Mouse (Mus musculus): Measurements from ENCODE around the gene Atg4c.

The Atg4c gene

GRCm38 (mm10) chr4:99186412-99187125 is 7.2 kb upstream of the Atg4c start:
- DNase-seq, result no peak

- DNase-seq, result no peak
Measured at GRCm38 (mm10) chr4:99192640-99193039, 1.1 kb upstream of the Atg4c start.

GRCm38 (mm10) chr4:99193214-99193613 is 520 bp upstream of the Atg4c start:
- DNase-seq, result no peak

- no peak for DNase-seq
Measured at GRCm38 (mm10) chr4:99194826-99195225, 1.1 kb downstream of the Atg4c start.

- no peak for DNase-seq
Measured at GRCm38 (mm10) chr4:99198721-99199120, 5.0 kb downstream of the Atg4c start.

GRCm38 (mm10) chr4:99199757-99200251 is 6.1 kb downstream of the Atg4c start:
- DNase-seq, result no peak

GRCm38 (mm10) chr4:99200383-99201136 is 6.8 kb downstream of the Atg4c start:
- DNase-seq, result no peak

GRCm38 (mm10) chr4:99205773-99206172 is 12.0 kb downstream of the Atg4c start:
- no peak for DNase-seq

GRCm38 (mm10) chr4:99206356-99206755 is 12.6 kb downstream of the Atg4c start:
- DNase-seq, result no peak

- no peak for DNase-seq
Measured at GRCm38 (mm10) chr4:99210087-99210486, 16.4 kb downstream of the Atg4c start.

GRCm38 (mm10) chr4:99211606-99212005 is 17.9 kb downstream of the Atg4c start:
- no peak for DNase-seq

- no peak for DNase-seq
Measured at GRCm38 (mm10) chr4:99213123-99213522, 19.4 kb downstream of the Atg4c start.

- DNase-seq, result no peak
Measured at GRCm38 (mm10) chr4:99222221-99222620, 28.5 kb downstream of the Atg4c start.

- DNase-seq, result no peak
Measured at GRCm38 (mm10) chr4:99224790-99225189, 31.1 kb downstream of the Atg4c start.

- no peak for DNase-seq
Measured at GRCm38 (mm10) chr4:99227226-99227625, 33.5 kb downstream of the Atg4c start.

- no peak for DNase-seq
Measured at GRCm38 (mm10) chr4:99229371-99229770, 35.6 kb downstream of the Atg4c start.

GRCm38 (mm10) chr4:99235203-99235856 is 41.6 kb downstream of the Atg4c start:
- peak; percentile 23 for DNase-seq

- DNase-seq, result no peak
Measured at GRCm38 (mm10) chr4:99238305-99238704, 44.6 kb downstream of the Atg4c start.

GRCm38 (mm10) chr4:99241674-99242073 is 47.9 kb downstream of the Atg4c start:
- DNase-seq, result no peak

- DNase-seq, result no peak
Measured at GRCm38 (mm10) chr4:99249358-99249757, 55.6 kb downstream of the Atg4c start.

GRCm38 (mm10) chr4:99249826-99250225 is 56.1 kb downstream of the Atg4c start:
- no peak for DNase-seq

GRCm38 (mm10) chr4:99252957-99253356 is 59.2 kb downstream of the Atg4c start:
- no peak for DNase-seq

- no peak for DNase-seq
Measured at GRCm38 (mm10) chr4:99263191-99263590, 69.5 kb downstream of the Atg4c start.

- no peak for DNase-seq
Measured at GRCm38 (mm10) chr4:99263663-99264062, 69.9 kb downstream of the Atg4c start.
